25 mouse cellular contexts compared by ENCODE assay signal in the genomic region with DNA sequence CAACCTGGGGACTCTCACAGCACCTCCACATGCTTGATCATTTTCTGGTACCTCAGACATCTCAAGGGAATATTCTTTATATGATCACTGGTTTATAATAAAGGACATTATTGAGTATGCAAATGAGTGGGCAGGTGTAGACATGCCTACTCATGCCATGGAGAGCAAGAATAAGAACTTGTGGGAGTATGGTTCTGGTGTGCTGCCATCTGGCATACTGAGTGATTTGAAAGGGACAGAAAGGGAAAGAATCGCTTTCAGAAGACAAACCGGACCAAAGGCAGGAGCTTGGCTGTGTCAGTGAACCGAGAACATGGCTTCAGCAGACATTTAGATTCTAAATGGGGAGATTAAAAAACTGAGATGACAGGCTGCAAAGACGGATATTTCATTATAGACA.
A peak's percentile ranks its signal among the peaks of the same experiment; 100 is the strongest.
DNase-seq lines count a peak whose midpoint lies in the region; ATAC-seq and TF ChIP-seq lines count a peak whose summit lies in the region.
"Had no signal": no experiment of that assay in that cellular context is flagged by ENCODE, and none has a peak within 500 bp of the region (broad histone marks: within the 10 kb centered on the region; RNA-seq: fewer than 3 reads in every experiment).

No protein-coding gene starts in this region.

- TF ChIP-seq CTCF in layer of hippocampus, adult 2 months (conservative IDR thresholded peaks at IDR 0.05), result no peak

- intact Hi-C loops in left cerebral cortex, postnatal 25 days (cut with DNase I), result no loop called here

- peak overlapping the region; percentile 33; the same call in 1 of the 2 replicates for H3K27ac ChIP-seq in layer of hippocampus, adult 2 months
- H3K27ac ChIP-seq: forebrain, embryonic 12.5 days; gastrocnemius, adult 2 months; hindbrain, embryonic 15.5 days; intestine, embryonic 15.5 days; limb, embryonic 10.5 days had no signal

- no peak overlapping the region for H3K4me3 ChIP-seq in layer of hippocampus, adult 2 months
- H3K4me3 ChIP-seq: forebrain, embryonic 12.5 days; gastrocnemius, adult 2 months; heart, embryonic 12.5 days; hindbrain, embryonic 15.5 days; intestine, embryonic 15.5 days; limb, embryonic 10.5 days had no signal

- no peak for ATAC-seq in monocyte, adult 5-6 weeks (replicated peaks; ENCODE audit: insufficient number of reproducible peaks, low FRiP score, low TSS enrichment, poor library complexity, severe bottlenecking)
- ATAC-seq: intestine, embryonic 15.5 days; liver, postnatal 0 days; midbrain, embryonic 16.5 days had no signal

- DNase-seq in layer of hippocampus, adult 2 months (ENCODE audit: low spot score in 2 of 2), result peak; percentile 21 to 27
- DNase-seq in layer of hippocampus, postnatal 36 days, result no peak
- DNase-seq in adipocyte (ENCODE audit: low spot score), result peak; percentile 12
- DNase-seq in brain, adult 2 months (ENCODE audit: low read depth, low spot score), result peak; percentile 65
- peak; percentile 47 to 80 for DNase-seq in left cerebral cortex, postnatal 25 days (ENCODE audit: low spot score in 2 of 2)
- no peak for DNase-seq in ovary, adult 18-20 months (ENCODE audit: low spot score)
- no peak for DNase-seq in cerebellum, adult 11 months
- DNase-seq: adrenal gland, postnatal 10 days; cerebellum, adult 18-20 months; cerebellum, postnatal 36 days; gastrocnemius, adult 2 months; heart, postnatal 14 days; kidney, adult 9 months; kidney, postnatal 25 days; liver, postnatal 0 days; lung, postnatal 14 days; spleen, adult 18-20 months; thymus, postnatal 4 days had no signal

Comparison
In these comparisons a context has a peak if more than half of its experiments do, and no peak if none do; other contexts are left out.
1. DNase-seq: peak in layer of hippocampus, adult 2 months (2 of 2), adipocyte (single experiment), brain, adult 2 months (single experiment) and left cerebral cortex, postnatal 25 days (2 of 2); none in layer of hippocampus, postnatal 36 days (0 of 2), ovary, adult 18-20 months (single experiment) and cerebellum, adult 11 months (single experiment).